Mouse (Mus musculus): ENCODE results near the gene Rnf26. TPM values are rescaled to one million over a fixed set of nuclear protein-coding genes. Genes with fewer than 3 reads are reported as not detected.

Rnf26 gene
- polyA plus RNA-seq, 2 experiments, result 21.9 to 29.4 TPM

DNA sequence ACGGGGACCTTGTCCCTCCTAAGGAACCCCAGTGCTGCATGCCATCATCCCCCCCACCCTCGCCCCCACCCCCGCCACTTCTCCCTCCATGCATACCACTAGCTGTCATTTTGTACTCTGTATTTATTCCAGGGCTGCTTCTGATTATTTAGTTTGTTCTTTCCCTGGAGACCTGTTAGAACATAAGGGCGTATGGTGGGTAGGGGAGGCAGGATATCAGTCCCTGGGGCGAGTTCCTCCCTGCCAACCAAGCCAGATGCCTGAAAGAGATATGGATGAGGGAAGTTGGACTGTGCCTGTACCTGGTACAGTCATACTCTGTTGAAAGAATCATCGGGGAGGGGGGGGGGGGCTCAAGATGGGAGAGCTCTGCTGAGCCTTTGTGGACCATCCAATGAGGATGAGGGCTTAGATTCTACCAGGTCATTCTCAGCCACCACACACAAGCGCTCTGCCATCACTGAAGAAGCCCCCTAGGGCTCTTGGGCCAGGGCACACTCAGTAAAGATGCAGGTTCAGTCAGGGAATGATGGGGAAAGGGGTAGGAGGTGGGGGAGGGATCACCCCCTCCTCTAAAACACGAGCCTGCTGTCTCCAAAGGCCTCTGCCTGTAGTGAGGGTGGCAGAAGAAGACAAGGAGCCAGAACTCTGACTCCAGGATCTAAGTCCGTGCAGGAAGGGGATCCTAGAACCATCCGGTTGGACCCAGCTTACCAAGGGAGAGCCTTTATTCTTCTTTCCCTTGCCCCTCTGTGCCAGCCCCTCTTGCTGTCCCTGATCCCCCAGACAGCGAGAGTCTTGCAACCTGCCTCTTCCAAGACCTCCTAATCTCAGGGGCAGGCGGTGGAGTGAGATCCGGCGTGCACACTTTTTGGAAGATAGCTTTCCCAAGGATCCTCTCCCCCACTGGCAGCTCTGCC, 65.5 kb downstream of the Rnf26 start:
- H3K4me1 ChIP-seq (replicated peaks; ENCODE audit: control insufficient read depth in 2 of 2, insufficient read depth in 2 of 2, low read length in 1 of 2), result no peaks in the 10 kb centered on the region
- DNase-seq (ENCODE audit: low read depth in 3 of 3, low spot score in 3 of 3) (no peak), ATAC-seq (ENCODE audit: insufficient read depth) (no peak)
- no peak overlapping the region for H3K4me3 ChIP-seq (ENCODE audit: insufficient read depth in 1 of 2, low read depth in 2 of 2, low read length in 2 of 2)
- peaks cover 23% of the 10 kb centered on the region for H3K27me3 ChIP-seq (ENCODE audit: control insufficient read depth, insufficient read depth, low read length)
- no peak overlapping the region for H3K27ac ChIP-seq
- TF ChIP-seq EP300 (IDR thresholded peaks at IDR 0.05; ENCODE audit: low read depth) (no peak), CTCF (IDR thresholded peaks at IDR 0.05; ENCODE audit: low read depth) (no peak)
- no peak overlapping the region for H3K4me2 ChIP-seq (ENCODE audit: low read depth)
- H3K9ac ChIP-seq (replicated peaks), result no peak overlapping the region
- no peaks in the 10 kb centered on the region for H3K9me3 ChIP-seq (ENCODE audit: control insufficient read depth, low read length)
- H3K36me3 ChIP-seq (replicated peaks; ENCODE audit: control insufficient read depth, insufficient read depth, low read depth), result no peaks in the 10 kb centered on the region
- WGBS (ENCODE audit: insufficient replicate concordance), result 37% methylated on average over 14 of the region's 14 CpGs

- no peak for TF ChIP-seq EP300 (IDR thresholded peaks at IDR 0.05; ENCODE audit: low read depth)
- TF ChIP-seq CTCF (IDR thresholded peaks at IDR 0.05; ENCODE audit: low read depth), result no peak
- WGBS (ENCODE audit: insufficient replicate concordance), result 43% methylated on average over 6 of the region's 6 CpGs
- peaks cover 27% of the 10 kb centered on the region for H3K27me3 ChIP-seq (ENCODE audit: control insufficient read depth, insufficient read depth, low read length)
Observed at GRCm38 (mm10) chr9:44047071-44047470, 66.2 kb downstream of the Rnf26 start.

DNA sequence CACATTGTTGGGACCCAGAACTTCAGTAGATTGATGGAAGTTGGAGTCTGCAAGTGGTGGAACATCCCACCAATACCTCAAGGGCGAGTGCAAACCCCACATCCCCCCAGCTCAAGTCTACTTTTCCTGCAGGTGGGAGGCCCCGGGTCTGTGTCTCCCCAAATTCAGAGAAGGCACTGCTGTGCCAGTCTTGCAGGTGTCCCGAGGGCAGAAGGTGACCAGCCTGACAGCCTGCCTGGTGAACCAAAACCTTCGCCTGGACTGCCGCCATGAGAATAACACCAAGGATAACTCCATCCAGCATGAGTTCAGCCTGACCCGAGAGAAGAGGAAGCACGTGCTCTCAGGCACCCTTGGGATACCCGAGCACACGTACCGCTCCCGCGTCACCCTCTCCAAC, 66.9 kb downstream of the Rnf26 start:
- no peak for TF ChIP-seq EP300 (IDR thresholded peaks at IDR 0.05; ENCODE audit: low read depth)
- no peak for TF ChIP-seq CTCF (IDR thresholded peaks at IDR 0.05; ENCODE audit: low read depth)
- H3K27me3 ChIP-seq (ENCODE audit: control insufficient read depth, insufficient read depth, low read length), result peaks cover 27% of the 10 kb centered on the region
- no peak overlapping the region for H3K27ac ChIP-seq
- 61% methylated on average over 12 of the region's 12 CpGs for WGBS (ENCODE audit: insufficient replicate concordance)
- DNase-seq (ENCODE audit: low read depth in 3 of 3, low spot score in 3 of 3) (no peak), ATAC-seq (ENCODE audit: insufficient read depth) (no peak)
- no peak overlapping the region for H3K9ac ChIP-seq (replicated peaks)
- no peaks in the 10 kb centered on the region for H3K36me3 ChIP-seq (replicated peaks; ENCODE audit: control insufficient read depth, insufficient read depth, low read depth)
- H3K4me2 ChIP-seq (ENCODE audit: low read depth), result no peak overlapping the region
- no peaks in the 10 kb centered on the region for H3K9me3 ChIP-seq (ENCODE audit: control insufficient read depth, low read length)
- no peak overlapping the region for H3K4me3 ChIP-seq (ENCODE audit: insufficient read depth in 1 of 2, low read depth in 2 of 2, low read length in 2 of 2)
- H3K4me1 ChIP-seq (replicated peaks; ENCODE audit: control insufficient read depth in 2 of 2, insufficient read depth in 2 of 2, low read length in 1 of 2), result no peaks in the 10 kb centered on the region

More at GRCm38 (mm10) chr9:44047071-44047470, 66.2 kb downstream of the Rnf26 start:
- Histone ChIP-seq H3K9me3 (ENCODE audit: control insufficient read depth, low read length) (no peaks in the 10 kb centered on the region), H3K9ac (replicated peaks) (no peak overlapping the region), H3K4me2 (ENCODE audit: low read depth) (no peak overlapping the region), H3K4me3 (ENCODE audit: insufficient read depth in 1 of 2, low read depth in 2 of 2, low read length in 2 of 2) (no peak overlapping the region), H3K27ac (no peak overlapping the region), H3K4me1 (replicated peaks; ENCODE audit: control insufficient read depth in 2 of 2, insufficient read depth in 2 of 2, low read length in 1 of 2) (no peaks in the 10 kb centered on the region), H3K36me3 (replicated peaks; ENCODE audit: control insufficient read depth, insufficient read depth, low read depth) (no peaks in the 10 kb centered on the region)
- ATAC-seq (ENCODE audit: insufficient read depth) (no peak), DNase-seq (ENCODE audit: low read depth in 3 of 3, low spot score in 3 of 3) (no peak)

- DNase-seq (ENCODE audit: low read depth in 3 of 3, low spot score in 3 of 3) (no peak), ATAC-seq (ENCODE audit: insufficient read depth) (no peak)
- H3K9ac ChIP-seq (replicated peaks), result no peak overlapping the region
- TF ChIP-seq EP300 (IDR thresholded peaks at IDR 0.05; ENCODE audit: low read depth) (no peak), CTCF (IDR thresholded peaks at IDR 0.05; ENCODE audit: low read depth) (no peak)
- no peak overlapping the region for H3K4me2 ChIP-seq (ENCODE audit: low read depth)
- H3K4me1 ChIP-seq (replicated peaks; ENCODE audit: control insufficient read depth in 2 of 2, insufficient read depth in 2 of 2, low read length in 1 of 2), result no peaks in the 10 kb centered on the region
- no peak overlapping the region for H3K27ac ChIP-seq
- no peaks in the 10 kb centered on the region for H3K9me3 ChIP-seq (ENCODE audit: control insufficient read depth, low read length)
- H3K36me3 ChIP-seq (replicated peaks; ENCODE audit: control insufficient read depth, insufficient read depth, low read depth), result no peaks in the 10 kb centered on the region
- WGBS (ENCODE audit: insufficient replicate concordance), result 61% methylated on average over 5 of the region's 5 CpGs
- no peak overlapping the region for H3K4me3 ChIP-seq (ENCODE audit: insufficient read depth in 1 of 2, low read depth in 2 of 2, low read length in 2 of 2)
- H3K27me3 ChIP-seq (ENCODE audit: control insufficient read depth, insufficient read depth, low read length), result peaks cover 27% of the 10 kb centered on the region
Observed at GRCm38 (mm10) chr9:44045884-44046272, 67.4 kb downstream of the Rnf26 start.

Other genes starting within 250 kb of the Rnf26 start
- 0.64 and 0.90 TPM in 2 replicates for gene Thy1, start 70.1 kb downstream of the Rnf26 start, polyA plus RNA-seq (2012; rRNA removed)
- gene Thy1, start 70.1 kb downstream of the Rnf26 start, polyA plus RNA-seq (2014; fragmentation: Nextera tagmentation; extraction: Ambion mirVana), result 0.14 and 0.33 TPM in 2 replicates
- gene Usp2, start 46.5 kb downstream of the Rnf26 start, polyA plus RNA-seq (2012; rRNA removed), result 0.27 TPM in 2 replicates
- gene Usp2, start 46.5 kb downstream of the Rnf26 start, polyA plus RNA-seq (2014; fragmentation: Nextera tagmentation; extraction: Ambion mirVana), result 1.6 and 2.0 TPM in 2 replicates
- gene Mfrp, start 11.8 kb downstream of the Rnf26 start, polyA plus RNA-seq (2012; rRNA removed), result not detected in 2 replicates
- gene Mfrp, start 11.8 kb downstream of the Rnf26 start, polyA plus RNA-seq (2014; fragmentation: Nextera tagmentation; extraction: Ambion mirVana), result not detected in 2 replicates
- 0.24 and 0.27 TPM in 2 replicates for gene C1qtnf5, start 6.3 kb downstream of the Rnf26 start, polyA plus RNA-seq (2012; rRNA removed)
- 0.27 and 0.30 TPM in 2 replicates for gene C1qtnf5, start 6.3 kb downstream of the Rnf26 start, polyA plus RNA-seq (2014; fragmentation: Nextera tagmentation; extraction: Ambion mirVana)
- gene Gm49380, start within 50 bp of the Rnf26 start, polyA plus RNA-seq (2012; rRNA removed), result 0.05 and 0.09 TPM in 2 replicates
- gene Gm49380, start within 50 bp of the Rnf26 start, polyA plus RNA-seq (2014; fragmentation: Nextera tagmentation; extraction: Ambion mirVana), result not detected in 2 replicates
- gene Mcam, start 21.0 kb upstream of the Rnf26 start, polyA plus RNA-seq (2012; rRNA removed), result 6.1 and 6.2 TPM in 2 replicates
- 3.1 and 3.4 TPM in 2 replicates for gene Mcam, start 21.0 kb upstream of the Rnf26 start, polyA plus RNA-seq (2014; fragmentation: Nextera tagmentation; extraction: Ambion mirVana)
- 3.4 and 3.9 TPM in 2 replicates for gene Cbl, start 120.5 kb upstream of the Rnf26 start, polyA plus RNA-seq (2012; rRNA removed)
- gene Cbl, start 120.5 kb upstream of the Rnf26 start, polyA plus RNA-seq (2014; fragmentation: Nextera tagmentation; extraction: Ambion mirVana), result 3.7 and 5.1 TPM in 2 replicates
- gene Ccdc153, start 127.2 kb upstream of the Rnf26 start, polyA plus RNA-seq (2012; rRNA removed), result not detected in 2 replicates
- gene Ccdc153, start 127.2 kb upstream of the Rnf26 start, polyA plus RNA-seq (2014; fragmentation: Nextera tagmentation; extraction: Ambion mirVana), result not detected in 2 replicates
- 0.02 and 0.05 TPM in 2 replicates for gene Pdzd3, start 138.0 kb upstream of the Rnf26 start, polyA plus RNA-seq (2012; rRNA removed)
- 0.08 TPM in 1 of 2 replicates, not detected in the other for gene Pdzd3, start 138.0 kb upstream of the Rnf26 start, polyA plus RNA-seq (2014; fragmentation: Nextera tagmentation; extraction: Ambion mirVana)
- gene Nlrx1, start 155.1 kb upstream of the Rnf26 start, polyA plus RNA-seq (2012; rRNA removed), result 1.5 TPM in 2 replicates
- 2.7 and 3.4 TPM in 2 replicates for gene Nlrx1, start 155.1 kb upstream of the Rnf26 start, polyA plus RNA-seq (2014; fragmentation: Nextera tagmentation; extraction: Ambion mirVana)
- 35.6 and 41.6 TPM in 2 replicates for gene Abcg4, start 175.1 kb upstream of the Rnf26 start, polyA plus RNA-seq (2012; rRNA removed)
- 10.6 and 11.1 TPM in 2 replicates for gene Abcg4, start 175.1 kb upstream of the Rnf26 start, polyA plus RNA-seq (2014; fragmentation: Nextera tagmentation; extraction: Ambion mirVana)
- gene Hinfp, start 192.2 kb upstream of the Rnf26 start, polyA plus RNA-seq (2012; rRNA removed), result 11.8 and 13.8 TPM in 2 replicates
- 8.0 and 8.3 TPM in 2 replicates for gene Hinfp, start 192.2 kb upstream of the Rnf26 start, polyA plus RNA-seq (2014; fragmentation: Nextera tagmentation; extraction: Ambion mirVana)
- gene C2cd2l, start 206.8 kb upstream of the Rnf26 start, polyA plus RNA-seq (2012; rRNA removed), result 13.0 and 17.3 TPM in 2 replicates
- 7.4 and 8.9 TPM in 2 replicates for gene C2cd2l, start 206.8 kb upstream of the Rnf26 start, polyA plus RNA-seq (2014; fragmentation: Nextera tagmentation; extraction: Ambion mirVana)
- 16.4 and 19.5 TPM in 2 replicates for gene Dpagt1, start 212.5 kb upstream of the Rnf26 start, polyA plus RNA-seq (2012; rRNA removed)
- 18.8 and 20.2 TPM in 2 replicates for gene Dpagt1, start 212.5 kb upstream of the Rnf26 start, polyA plus RNA-seq (2014; fragmentation: Nextera tagmentation; extraction: Ambion mirVana)
- gene H2afx, start 221.2 kb upstream of the Rnf26 start, polyA plus RNA-seq (2012; rRNA removed), result 177 and 217 TPM in 2 replicates
- gene H2afx, start 221.2 kb upstream of the Rnf26 start, polyA plus RNA-seq (2014; fragmentation: Nextera tagmentation; extraction: Ambion mirVana), result 168 and 190 TPM in 2 replicates
- 837 and 876 TPM in 2 replicates for gene Hmbs, start 230.7 kb upstream of the Rnf26 start, polyA plus RNA-seq (2012; rRNA removed)
- 1,376 and 1,452 TPM in 2 replicates for gene Hmbs, start 230.7 kb upstream of the Rnf26 start, polyA plus RNA-seq (2014; fragmentation: Nextera tagmentation; extraction: Ambion mirVana)
- 9.4 and 9.7 TPM in 2 replicates for gene Vps11, start 248.2 kb upstream of the Rnf26 start, polyA plus RNA-seq (2012; rRNA removed)
- gene Vps11, start 248.2 kb upstream of the Rnf26 start, polyA plus RNA-seq (2014; fragmentation: Nextera tagmentation; extraction: Ambion mirVana), result 11.5 and 12.0 TPM in 2 replicates